Mouse (Mus musculus): Measurements from ENCODE around the gene Esp6. TPM values are rescaled to one million over a fixed set of nuclear protein-coding genes. Genes with fewer than 3 reads are reported as not detected.
"Not testable (repeated sequence)": the region's sequence is repeated elsewhere in the genome, so short reads cannot be mapped to it uniquely, and the experiment has no call there.

The Esp6 gene
- polyA plus RNA-seq (2012; ENCODE audit: insufficient read depth, insufficient read length, low replicate concordance, missing spikeins) = not detected in 2 replicates

DNA sequence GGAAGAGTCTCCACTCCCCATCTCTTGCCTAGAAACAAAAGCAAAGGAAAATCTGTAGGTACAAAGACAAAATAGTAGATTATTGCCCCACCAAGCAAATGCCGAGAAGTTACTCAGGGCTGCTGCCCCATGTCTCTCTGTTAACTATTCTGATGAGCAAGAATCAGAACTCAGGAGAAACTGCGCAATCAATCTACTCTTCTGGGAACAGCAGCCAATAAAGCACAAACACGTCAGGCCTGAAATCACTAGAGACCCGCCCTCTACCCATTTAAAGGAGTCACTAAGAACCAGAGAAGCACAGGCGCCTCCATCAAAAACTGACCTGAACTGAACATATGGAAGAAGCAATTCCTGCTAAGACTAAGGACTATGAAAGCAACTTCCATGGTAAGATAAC lies at the start of gene Esp6:
Esp6 (plus strand) TSS at position 301 of the 400 bp plus-strand sequence.
- 89% methylated on average over 5 of the region's 5 CpGs for WGBS
- Histone ChIP-seq H3K4me3 (ENCODE audit: insufficient read depth, low read depth, low read length) (no peak within 1 kb of the TSS), H3K27ac (ENCODE audit: insufficient read depth, low read depth, low read length) (no peak within 1 kb of the TSS), H3K4me1 (ENCODE audit: control insufficient read depth, insufficient read depth, low read length) (no peaks in the 10 kb centered on the region)
- TF ChIP-seq CTCF (IDR thresholded peaks at IDR 0.05; ENCODE audit: insufficient read depth, low read depth, low read length) (no peak), POLR2A (IDR thresholded peaks at IDR 0.05; ENCODE audit: insufficient read depth, low read depth, low read length) (no peak)

GRCm38 (mm10) chr17:40519818-40520217 lies 41.5 kb upstream of the Esp6 start, which contains the start of gene Esp8:
TSS of gene Esp8 (plus strand) at chr17:40520022.
- no peaks in the 10 kb centered on the region for H3K4me1 ChIP-seq (ENCODE audit: control insufficient read depth, insufficient read depth, low read length)
- no peak for TF ChIP-seq POLR2A (IDR thresholded peaks at IDR 0.05; ENCODE audit: insufficient read depth, low read depth, low read length)
- TF ChIP-seq CTCF (IDR thresholded peaks at IDR 0.05; ENCODE audit: insufficient read depth, low read depth, low read length) = no peak
- WGBS = 16% methylated on average over 3 of the region's 3 CpGs
- H3K4me3 ChIP-seq (ENCODE audit: insufficient read depth, low read depth, low read length) = no peak within 1 kb of the TSS
- H3K27ac ChIP-seq (ENCODE audit: insufficient read depth, low read depth, low read length) = no peak within 1 kb of the TSS

GRCm38 (mm10) chr17:40529813-40530212 lies 31.5 kb upstream of the Esp6 start:
- no peak overlapping the region for H3K4me3 ChIP-seq (ENCODE audit: insufficient read depth, low read depth, low read length)
- TF ChIP-seq POLR2A (IDR thresholded peaks at IDR 0.05; ENCODE audit: insufficient read depth, low read depth, low read length) (no peak), CTCF (IDR thresholded peaks at IDR 0.05; ENCODE audit: insufficient read depth, low read depth, low read length) (no peak)
- no peaks in the 10 kb centered on the region for H3K4me1 ChIP-seq (ENCODE audit: control insufficient read depth, insufficient read depth, low read length)
- 61% methylated on average over 3 of the region's 3 CpGs for WGBS
- no peak overlapping the region for H3K27ac ChIP-seq (ENCODE audit: insufficient read depth, low read depth, low read length)

DNA sequence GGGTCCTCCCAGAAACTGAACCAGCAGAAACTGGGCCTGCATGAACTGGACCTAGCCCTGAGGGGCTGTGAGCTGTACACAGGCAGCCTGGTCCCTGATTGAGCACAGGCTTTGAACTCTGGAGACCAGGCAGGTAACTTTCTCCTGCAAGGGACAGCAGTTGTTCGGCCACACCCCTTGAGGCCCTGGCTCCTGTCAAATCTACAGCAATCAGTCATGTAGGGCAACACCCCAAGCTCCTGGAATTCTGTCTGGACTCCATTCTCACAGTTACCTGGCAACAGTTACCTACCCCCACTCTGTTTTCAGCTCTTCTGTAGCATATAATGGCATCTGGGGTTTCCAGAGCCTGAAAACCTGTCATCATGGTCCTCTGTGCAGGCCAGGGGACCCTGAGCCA lies 30.2 kb upstream of the Esp6 start:
- H3K27ac ChIP-seq (ENCODE audit: insufficient read depth, low read depth, low read length) = no peak overlapping the region
- no peaks in the 10 kb centered on the region for H3K4me1 ChIP-seq (ENCODE audit: control insufficient read depth, insufficient read depth, low read length)
- WGBS = 86% methylated on average over 1 of the region's 1 CpGs
- no peak overlapping the region for H3K4me3 ChIP-seq (ENCODE audit: insufficient read depth, low read depth, low read length)
- no peak for TF ChIP-seq POLR2A (IDR thresholded peaks at IDR 0.05; ENCODE audit: insufficient read depth, low read depth, low read length)
- no peak for TF ChIP-seq CTCF (IDR thresholded peaks at IDR 0.05; ENCODE audit: insufficient read depth, low read depth, low read length)

DNA sequence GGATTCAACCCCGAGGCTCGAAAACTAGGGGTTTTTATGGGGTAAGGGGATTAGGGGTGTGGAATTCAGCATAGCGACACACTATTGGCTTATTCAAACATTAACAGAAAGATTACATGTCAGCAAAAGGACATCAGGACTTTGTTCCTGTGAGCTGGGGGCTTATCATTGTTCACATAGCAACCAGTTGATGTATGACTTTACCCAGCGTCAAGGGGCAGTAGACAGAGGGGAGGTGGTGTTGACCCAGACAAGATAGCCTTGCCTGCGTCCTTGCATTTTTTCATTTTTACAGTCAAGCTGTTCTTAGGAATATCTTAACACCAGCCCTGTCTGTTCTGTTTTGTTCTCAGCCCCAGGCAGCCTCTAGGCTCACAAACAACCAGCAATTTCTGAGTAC lies 14.3 kb upstream of the Esp6 start:
- not testable (repeated sequence) for H3K4me3 ChIP-seq (ENCODE audit: insufficient read depth, low read depth, low read length); H3K4me1 ChIP-seq (ENCODE audit: control insufficient read depth, insufficient read depth, low read length); H3K27ac ChIP-seq (ENCODE audit: insufficient read depth, low read depth, low read length)
- WGBS = 90% methylated on average over 5 of the region's 5 CpGs

DNA sequence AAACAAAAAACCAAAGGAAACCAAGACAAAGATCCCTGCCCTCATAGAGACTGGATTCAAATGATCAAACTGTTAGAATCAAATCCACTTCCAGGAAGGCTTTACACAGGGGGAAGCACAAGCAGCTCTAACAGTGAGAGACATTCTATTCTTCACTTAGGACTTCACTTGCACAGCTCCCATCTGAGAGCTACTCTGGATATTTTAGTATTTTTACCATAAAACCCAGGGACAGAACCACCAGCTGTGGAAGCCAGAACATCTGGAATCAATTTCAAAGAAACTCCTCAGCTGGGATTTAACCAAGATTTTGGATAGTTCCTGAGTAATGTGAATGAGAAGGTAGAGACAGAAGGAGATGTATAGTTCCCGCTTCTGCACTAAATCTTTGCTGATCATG lies 7.8 kb upstream of the Esp6 start:
- Histone ChIP-seq H3K27ac (ENCODE audit: insufficient read depth, low read depth, low read length) (no peak overlapping the region), H3K4me1 (ENCODE audit: control insufficient read depth, insufficient read depth, low read length) (no peaks in the 10 kb centered on the region), H3K4me3 (ENCODE audit: insufficient read depth, low read depth, low read length) (no peak overlapping the region)
- no peak for TF ChIP-seq POLR2A (IDR thresholded peaks at IDR 0.05; ENCODE audit: insufficient read depth, low read depth, low read length)
- no peak for TF ChIP-seq CTCF (IDR thresholded peaks at IDR 0.05; ENCODE audit: insufficient read depth, low read depth, low read length)
- 84% methylated on average over 1 of the region's 1 CpGs for WGBS

GRCm38 (mm10) chr17:40583906-40584305 lies 22.6 kb downstream of the Esp6 start:
- H3K4me1 ChIP-seq (ENCODE audit: control insufficient read depth, insufficient read depth, low read length); H3K4me3 ChIP-seq (ENCODE audit: insufficient read depth, low read depth, low read length); H3K27ac ChIP-seq (ENCODE audit: insufficient read depth, low read depth, low read length): not testable (repeated sequence)
- WGBS = 58% methylated on average over 6 of the region's 6 CpGs

DNA sequence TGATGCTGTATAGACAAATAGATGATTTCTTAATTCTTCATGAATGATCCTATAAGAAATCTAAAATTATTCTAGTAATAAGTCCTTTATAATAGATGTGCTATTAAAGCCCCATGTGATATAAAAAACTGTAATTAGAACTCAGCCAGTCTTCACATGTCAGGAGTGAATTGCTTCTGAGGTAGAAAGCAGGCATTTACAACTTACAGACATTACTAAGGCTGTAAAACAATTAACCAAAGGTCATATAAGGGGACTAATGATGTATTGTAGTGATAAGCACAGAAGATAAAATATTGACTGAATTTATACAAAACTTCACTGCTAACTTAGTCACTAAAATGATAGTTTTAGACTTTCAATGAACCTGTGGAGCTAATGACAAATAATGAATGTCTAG lies 30.0 kb downstream of the Esp6 start:
- Histone ChIP-seq H3K27ac (ENCODE audit: insufficient read depth, low read depth, low read length) (no peak overlapping the region), H3K4me1 (ENCODE audit: control insufficient read depth, insufficient read depth, low read length) (no peaks in the 10 kb centered on the region), H3K4me3 (ENCODE audit: insufficient read depth, low read depth, low read length) (no peak overlapping the region)
- TF ChIP-seq CTCF (IDR thresholded peaks at IDR 0.05; ENCODE audit: insufficient read depth, low read depth, low read length) (no peak), POLR2A (IDR thresholded peaks at IDR 0.05; ENCODE audit: insufficient read depth, low read depth, low read length) (no peak)

DNA sequence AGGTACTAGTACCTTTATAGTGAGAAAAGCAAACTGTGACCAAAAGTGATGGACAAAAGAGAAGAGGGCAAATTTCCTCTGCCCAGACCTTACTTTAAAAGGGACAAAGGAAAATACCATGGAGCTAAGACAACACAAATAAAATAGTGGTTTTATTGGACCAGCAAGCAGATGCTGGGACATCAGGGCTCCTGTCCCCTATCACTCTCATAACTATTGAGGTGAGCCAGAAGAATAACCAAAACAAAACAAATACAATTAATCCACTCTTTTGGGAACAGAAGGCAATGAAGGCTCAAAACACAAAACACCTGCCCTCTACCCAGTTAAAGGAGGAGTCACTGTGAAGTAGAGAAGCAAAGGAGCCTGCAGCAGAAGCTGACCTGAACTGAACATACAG lies 37.0 kb downstream of the Esp6 start, which contains the start of gene Esp4:
Esp4 (plus strand) TSS at position 301 of the 400 bp plus-strand sequence.
- no peaks in the 10 kb centered on the region for H3K4me1 ChIP-seq (ENCODE audit: control insufficient read depth, insufficient read depth, low read length)
- no peak within 1 kb of the TSS for H3K4me3 ChIP-seq (ENCODE audit: insufficient read depth, low read depth, low read length)
- no peak within 1 kb of the TSS for H3K27ac ChIP-seq (ENCODE audit: insufficient read depth, low read depth, low read length)
- TF ChIP-seq CTCF (IDR thresholded peaks at IDR 0.05; ENCODE audit: insufficient read depth, low read depth, low read length) (no peak), POLR2A (IDR thresholded peaks at IDR 0.05; ENCODE audit: insufficient read depth, low read depth, low read length) (no peak)

Other genes with a start within 250 kb of the Esp6 start
- gene Crisp1, start 242.3 kb upstream of the Esp6 start, polyA plus RNA-seq (2012; ENCODE audit: insufficient read depth, insufficient read length, low replicate concordance, missing spikeins) = not detected in 2 replicates
- not detected in 2 replicates for gene Esp8, start 41.5 kb upstream of the Esp6 start, polyA plus RNA-seq (2012; ENCODE audit: insufficient read depth, insufficient read length, low replicate concordance, missing spikeins)
- gene Esp4, start 37.1 kb downstream of the Esp6 start, polyA plus RNA-seq (2012; ENCODE audit: insufficient read depth, insufficient read length, low replicate concordance, missing spikeins) = not detected in 2 replicates
- gene Esp3, start 70.6 kb downstream of the Esp6 start, polyA plus RNA-seq (2012; ENCODE audit: insufficient read depth, insufficient read length, low replicate concordance, missing spikeins) = not detected in 2 replicates
- gene Esp1, start 165.6 kb downstream of the Esp6 start, polyA plus RNA-seq (2012; ENCODE audit: insufficient read depth, insufficient read length, low replicate concordance, missing spikeins) = not detected in 2 replicates
- not detected in 2 replicates for gene Crisp2, start 245.5 kb downstream of the Esp6 start, polyA plus RNA-seq (2012; ENCODE audit: insufficient read depth, insufficient read length, low replicate concordance, missing spikeins)
- gene Rhag, start 249.6 kb downstream of the Esp6 start, polyA plus RNA-seq (2012; ENCODE audit: insufficient read depth, insufficient read length, low replicate concordance, missing spikeins) = not detected in 2 replicates